Mouse (Mus musculus): ENCODE data around the gene Rbbp4.
A peak's percentile ranks its signal among the peaks of the same experiment; 100 is the strongest.

Rbbp4 gene

GRCm38 (mm10) chr4:129353176-129353575 is 18.0 kb upstream of the Rbbp4 start:
- DNase-seq (ENCODE audit: low read depth, low spot score): no peak

GRCm38 (mm10) chr4:129351111-129351510 is 15.9 kb upstream of the Rbbp4 start:
- no peak for DNase-seq (ENCODE audit: low read depth, low spot score)

- peak; percentile 40 for DNase-seq (ENCODE audit: low read depth, low spot score)
Measured at GRCm38 (mm10) chr4:129350644-129351043, 15.5 kb upstream of the Rbbp4 start.

GRCm38 (mm10) chr4:129346481-129347154 is 11.4 kb upstream of the Rbbp4 start:
- no peak for DNase-seq (ENCODE audit: low read depth, low spot score)

GRCm38 (mm10) chr4:129342705-129343104 is 7.5 kb upstream of the Rbbp4 start:
- no peak for DNase-seq (ENCODE audit: low read depth, low spot score)

- no peak for DNase-seq (ENCODE audit: low read depth, low spot score)
Measured at GRCm38 (mm10) chr4:129341888-129342287, 6.7 kb upstream of the Rbbp4 start.

- DNase-seq (ENCODE audit: low read depth, low spot score): no peak
Measured at GRCm38 (mm10) chr4:129339743-129340142, 4.6 kb upstream of the Rbbp4 start.

GRCm38 (mm10) chr4:129336291-129336690 is 1.1 kb upstream of the Rbbp4 start:
- no peak for DNase-seq (ENCODE audit: low read depth, low spot score)

GRCm38 (mm10) chr4:129334677-129335215 is 424 bp downstream of the Rbbp4 start:
- DNase-seq (ENCODE audit: low read depth, low spot score): no peak

- DNase-seq (ENCODE audit: low read depth, low spot score): no peak
Measured at GRCm38 (mm10) chr4:129332846-129333245, 2.3 kb downstream of the Rbbp4 start.

- no peak for DNase-seq (ENCODE audit: low read depth, low spot score)
Measured at GRCm38 (mm10) chr4:129326191-129326590, 9.0 kb downstream of the Rbbp4 start.

GRCm38 (mm10) chr4:129324756-129325155 is 10.4 kb downstream of the Rbbp4 start:
- DNase-seq (ENCODE audit: low read depth, low spot score): no peak

- no peak for DNase-seq (ENCODE audit: low read depth, low spot score)
Measured at GRCm38 (mm10) chr4:129323491-129323890, 11.7 kb downstream of the Rbbp4 start.

GRCm38 (mm10) chr4:129322042-129322441 is 13.1 kb downstream of the Rbbp4 start:
- no peak for DNase-seq (ENCODE audit: low read depth, low spot score)

- no peak for DNase-seq (ENCODE audit: low read depth, low spot score)
Measured at GRCm38 (mm10) chr4:129320876-129321275, 14.3 kb downstream of the Rbbp4 start.

- DNase-seq (ENCODE audit: low read depth, low spot score): no peak
Measured at GRCm38 (mm10) chr4:129313886-129314285, 21.3 kb downstream of the Rbbp4 start.

- no peak for DNase-seq (ENCODE audit: low read depth, low spot score)
Measured at GRCm38 (mm10) chr4:129307936-129308335, 27.2 kb downstream of the Rbbp4 start.

- DNase-seq (ENCODE audit: low read depth, low spot score): no peak
Measured at GRCm38 (mm10) chr4:129304306-129304705, 30.9 kb downstream of the Rbbp4 start.

- no peak for DNase-seq (ENCODE audit: low read depth, low spot score)
Measured at GRCm38 (mm10) chr4:129303816-129304215, 31.4 kb downstream of the Rbbp4 start.

- DNase-seq (ENCODE audit: low read depth, low spot score): no peak
Measured at GRCm38 (mm10) chr4:129303401-129303800, 31.8 kb downstream of the Rbbp4 start.

GRCm38 (mm10) chr4:129299121-129299520 is 36.0 kb downstream of the Rbbp4 start:
- DNase-seq (ENCODE audit: low read depth, low spot score): no peak

GRCm38 (mm10) chr4:129297724-129298123 is 37.4 kb downstream of the Rbbp4 start:
- no peak for DNase-seq (ENCODE audit: low read depth, low spot score)

- DNase-seq (ENCODE audit: low read depth, low spot score): no peak
Measured at GRCm38 (mm10) chr4:129296066-129296465, 39.1 kb downstream of the Rbbp4 start.

GRCm38 (mm10) chr4:129295188-129295587 is 40.0 kb downstream of the Rbbp4 start:
- no peak for DNase-seq (ENCODE audit: low read depth, low spot score)
